Mouse (Mus musculus) heart, postnatal 4 days (tissue): ENCODE data around the gene Adarb2. TPM values are rescaled to one million over a fixed set of nuclear protein-coding genes. Genes with fewer than 3 reads are reported as not detected.

ENCODE experiments used
- DNase-seq: peaks from one replicate; pipeline ENCODE4 v3.0.0; 2021
- total RNA-seq, 2 experiments: library from RNA; stranded (reverse); gene quantifications; 2 replicates each; pipeline ENCODE4 v1.2.3; 2021

Adarb2 gene
- total RNA-seq, 2 experiments from 2014 or later = 0.11 to 0.14 TPM

DNA sequence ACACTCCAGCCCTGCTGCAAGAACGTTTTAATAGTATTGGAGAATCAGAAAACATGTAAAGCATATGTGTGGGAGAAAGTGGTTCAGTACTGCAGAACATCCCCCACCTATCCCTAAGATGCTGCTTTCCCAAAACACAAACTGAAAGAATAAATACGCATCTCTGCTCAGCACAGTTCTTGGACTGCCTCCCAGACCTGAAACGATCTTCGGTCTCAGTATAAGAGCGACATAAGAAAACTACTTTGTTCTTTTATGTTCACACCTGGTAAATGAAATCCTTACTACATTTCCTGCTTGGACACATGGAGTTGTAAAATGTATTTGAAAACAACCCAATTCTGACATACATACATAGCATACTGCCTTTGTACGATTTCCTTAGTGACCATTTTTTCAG is 597.9 kb downstream of the Adarb2 start:
- DNase-seq = no peak

DNA sequence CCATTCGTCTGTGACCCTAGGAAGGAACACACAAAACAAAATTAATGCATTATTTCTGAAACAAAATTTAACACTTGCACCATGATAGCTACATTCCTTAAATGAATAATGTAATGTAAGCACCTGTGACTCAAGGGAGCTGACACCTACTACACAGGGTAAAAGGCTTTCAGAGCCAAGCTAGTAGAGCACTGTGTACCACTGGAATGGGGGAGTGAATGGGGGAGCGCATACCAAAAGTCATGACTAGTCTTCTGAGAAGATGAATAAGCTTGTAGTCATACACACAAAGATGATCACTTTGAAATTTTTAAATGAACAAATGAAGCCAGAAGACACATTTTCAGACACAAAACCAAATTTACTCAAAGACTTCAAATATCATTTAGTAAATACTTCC is 603.3 kb downstream of the Adarb2 start:
- DNase-seq = no peak
